Mouse (Mus musculus) cerebellum, adult 2 months (tissue): ENCODE measurements around the gene Aqp8.

Experiments used
- CTCF ChIP-seq: fragments of 200-500 bp; IDR thresholded peaks from 2 replicates; pipeline ENCODE4 v1.5.1; 2011; ENCODE audit warnings: low read depth, mild to moderate bottlenecking, control low read depth, low read length, moderate library complexity, borderline replicate concordance; ENCODE audit not compliant: insufficient read depth
- POLR2A ChIP-seq: fragments of 200-500 bp; IDR thresholded peaks from 2 replicates; pipeline ENCODE4 v1.6.1; 2011; ENCODE audit warnings: low read length, control low read depth, borderline replicate concordance; ENCODE audit not compliant: insufficient read depth

DNA sequence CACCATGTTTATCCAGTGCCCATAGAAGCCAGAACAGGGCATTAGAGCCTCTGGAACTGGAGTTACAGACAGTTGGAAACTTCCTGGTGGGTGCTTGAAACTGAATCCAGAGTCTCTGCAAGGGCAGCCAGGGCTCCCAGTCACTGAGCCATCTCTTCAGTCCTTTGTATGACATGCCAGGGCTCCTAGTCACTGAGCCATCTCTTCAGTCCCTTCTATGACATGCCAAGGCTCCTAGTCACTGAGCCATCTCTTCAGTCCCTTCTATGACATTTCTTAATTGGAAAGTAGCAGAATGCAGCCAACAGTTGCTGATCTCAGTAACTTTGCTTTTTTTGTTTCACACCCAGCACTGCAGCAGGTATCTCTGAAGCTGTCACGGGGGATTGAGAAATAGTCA is 20.0 kb upstream of the Aqp8 start:
- TF ChIP-seq CTCF = no peak
- no peak for TF ChIP-seq POLR2A
